Mouse (Mus musculus) mature B cell (primary cell): Measurements from ENCODE around the gene Gm20605.

ENCODE experiments used
- in situ Hi-C: fragments of 300-500 bp; cut with MboI; formaldehyde crosslinking; loops from 2 replicates; pipeline ENCODE4 v1.14.3; 2019

Gene Gm20605

GRCm38 (mm10) chr5:137652474-137652873, 23.5 kb downstream of the Gm20605 start:
- in situ Hi-C loops: loop anchor here (5.0 kb wide), 1 partner anchor 110 kb away; no protein-coding TSS in a partner anchor

GRCm38 (mm10) chr5:137653366-137653765, 24.4 kb downstream of the Gm20605 start:
- in situ Hi-C loops: loop anchor here (5.0 kb wide), 1 partner anchor 109 kb away; no protein-coding TSS in a partner anchor

- in situ Hi-C loops: loop anchor here (5.0 kb wide), 1 partner anchor 108 kb away; no protein-coding TSS in a partner anchor
Measured at GRCm38 (mm10) chr5:137654746-137655145, 25.8 kb downstream of the Gm20605 start.

GRCm38 (mm10) chr5:137656977-137657376, 28.0 kb downstream of the Gm20605 start:
- in situ Hi-C loops: no loop called here

GRCm38 (mm10) chr5:137660064-137660688, 31.2 kb downstream of the Gm20605 start:
- in situ Hi-C loops: no loop called here

GRCm38 (mm10) chr5:137663057-137663456, 34.1 kb downstream of the Gm20605 start:
- in situ Hi-C loops: no loop called here

GRCm38 (mm10) chr5:137668971-137669370, 40.0 kb downstream of the Gm20605 start:
- in situ Hi-C loops: no loop called here

GRCm38 (mm10) chr5:137670240-137670639, 41.3 kb downstream of the Gm20605 start:
- in situ Hi-C loops: no loop called here

- in situ Hi-C loops: no loop called here
Measured at GRCm38 (mm10) chr5:137671443-137672240, 42.7 kb downstream of the Gm20605 start.

- in situ Hi-C loops: no loop called here
Measured at GRCm38 (mm10) chr5:137672361-137672760, 43.4 kb downstream of the Gm20605 start.

GRCm38 (mm10) chr5:137673015-137673414, 44.0 kb downstream of the Gm20605 start:
- in situ Hi-C loops: no loop called here

- in situ Hi-C loops: no loop called here
Measured at GRCm38 (mm10) chr5:137674786-137675185, 45.8 kb downstream of the Gm20605 start.

GRCm38 (mm10) chr5:137677859-137678258, 48.9 kb downstream of the Gm20605 start:
- in situ Hi-C loops: no loop called here

- in situ Hi-C loops: no loop called here
Measured at GRCm38 (mm10) chr5:137678736-137679135, 49.8 kb downstream of the Gm20605 start.

GRCm38 (mm10) chr5:137679726-137680125, 50.8 kb downstream of the Gm20605 start:
- in situ Hi-C loops: no loop called here

GRCm38 (mm10) chr5:137682526-137682925, 53.6 kb downstream of the Gm20605 start:
- in situ Hi-C loops: no loop called here

GRCm38 (mm10) chr5:137683388-137684293, 54.7 kb downstream of the Gm20605 start:
- in situ Hi-C loops: no loop called here

GRCm38 (mm10) chr5:137684294-137685123, 55.5 kb downstream of the Gm20605 start, which contains the start of gene Agfg2:
TSS of gene Agfg2 (minus strand) at chr5:137684726.
- in situ Hi-C loops: no loop called here

GRCm38 (mm10) chr5:137685653-137686052, 56.7 kb downstream of the Gm20605 start:
- in situ Hi-C loops: no loop called here

GRCm38 (mm10) chr5:137686127-137686790, 57.3 kb downstream of the Gm20605 start:
- in situ Hi-C loops: no loop called here
